Mouse (Mus musculus) small intestine, adult 2 months (tissue): ENCODE measurements around the gene Stk33. TPM values are rescaled to one million over a fixed set of nuclear protein-coding genes. Genes with fewer than 3 reads are reported as not detected.
A peak's percentile ranks its signal among the peaks of the same experiment; 100 is the strongest.

Experiments
- H3K27ac ChIP-seq: fragments of 200-500 bp; 2 replicates; pipeline ENCODE4 v1.5.1; 2012; ENCODE audit warnings: low read depth, low read length, control low read depth, inconsistent platforms; ENCODE audit not compliant: insufficient read depth
- H3K27me3 ChIP-seq: fragments of 200-500 bp; 2 replicates; pipeline ENCODE4 v1.6.1; 2012; ENCODE audit warnings: mild to moderate bottlenecking, moderate library complexity, low read length, inconsistent platforms; ENCODE audit not compliant: control insufficient read depth, insufficient read depth
- H3K36me3 ChIP-seq: fragments of 200-500 bp; 2 replicates; pipeline ENCODE4 v1.6.1; 2012; ENCODE audit warnings: mild to moderate bottlenecking, low read length, control low read depth, inconsistent platforms; ENCODE audit not compliant: control insufficient read depth, insufficient read depth
- H3K4me1 ChIP-seq: fragments of 200-500 bp; 2 replicates; pipeline ENCODE4 v1.6.1; 2012; ENCODE audit warnings: low read length, inconsistent platforms, mixed read lengths; ENCODE audit not compliant: control insufficient read depth, insufficient read depth, insufficient read length
- H3K4me3 ChIP-seq: fragments of 200-500 bp; 2 replicates; pipeline ENCODE4 v1.5.1; 2012; ENCODE audit warnings: low read depth, mild to moderate bottlenecking, control low read depth, inconsistent platforms, low read length, moderate library complexity
- CTCF ChIP-seq: fragments of 200-500 bp; IDR thresholded peaks from 2 replicates; pipeline ENCODE4 v1.5.1; 2012; ENCODE audit warnings: low read depth, mild to moderate bottlenecking, control low read depth, inconsistent platforms, low read length, moderate library complexity, mixed read lengths; ENCODE audit not compliant: insufficient replicate concordance, insufficient read length; ENCODE audit errors: extremely low read depth
- POLR2A ChIP-seq: fragments of 200-500 bp; IDR thresholded peaks from 2 replicates; pipeline ENCODE4 v1.6.1; 2012; ENCODE audit warnings: low read depth, mild to moderate bottlenecking, control low read depth, inconsistent platforms, low read length, moderate library complexity
- WGBS: fragments of 180-500 bp; shearing (Covaris S2); methylation state at CpG from one replicate; pipeline ENCODE4 v1.1.7; 2018; 5-methylcytosine and 5-hydroxymethylcytosine counted together
- polyA plus RNA-seq: library from polyadenylated mRNA; depleted of rRNA; stranded (reverse); fragments of >200 nt; gene quantifications from 2 replicates; pipeline ENCODE4 v1.2.3, GENCODE M21; 2012

Gene Stk33
- polyA plus RNA-seq, 1 experiment = not detected

DNA sequence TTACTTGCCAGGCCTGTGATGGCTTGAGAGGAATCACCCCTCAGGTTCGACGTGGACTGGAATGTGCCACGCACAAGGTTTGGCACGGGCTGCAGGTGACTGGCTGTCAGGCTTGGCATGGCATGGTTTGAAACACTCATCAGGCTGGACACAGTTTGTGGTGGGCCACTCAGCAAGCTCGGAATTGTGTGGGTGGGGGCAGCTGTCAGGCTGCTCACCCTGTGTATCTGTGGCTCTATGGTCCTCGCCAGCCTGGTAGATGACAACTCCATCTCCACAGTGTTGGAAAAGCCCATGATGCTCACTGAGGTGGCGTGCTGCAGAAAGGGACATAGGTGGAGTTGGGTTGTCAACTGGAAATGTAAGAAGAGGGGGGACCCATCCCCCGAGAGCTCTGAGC, 21.8 kb upstream of the Stk33 start:
- no peak overlapping the region for H3K4me3 ChIP-seq
- no peaks in the 10 kb centered on the region for H3K27me3 ChIP-seq
- TF ChIP-seq CTCF (no peak), POLR2A (no peak)
- H3K36me3 ChIP-seq = no peaks in the 10 kb centered on the region
- 90% methylated on average over 8 of the region's 8 CpGs for WGBS
- no peaks in the 10 kb centered on the region for H3K4me1 ChIP-seq
- no peak overlapping the region for H3K27ac ChIP-seq

DNA sequence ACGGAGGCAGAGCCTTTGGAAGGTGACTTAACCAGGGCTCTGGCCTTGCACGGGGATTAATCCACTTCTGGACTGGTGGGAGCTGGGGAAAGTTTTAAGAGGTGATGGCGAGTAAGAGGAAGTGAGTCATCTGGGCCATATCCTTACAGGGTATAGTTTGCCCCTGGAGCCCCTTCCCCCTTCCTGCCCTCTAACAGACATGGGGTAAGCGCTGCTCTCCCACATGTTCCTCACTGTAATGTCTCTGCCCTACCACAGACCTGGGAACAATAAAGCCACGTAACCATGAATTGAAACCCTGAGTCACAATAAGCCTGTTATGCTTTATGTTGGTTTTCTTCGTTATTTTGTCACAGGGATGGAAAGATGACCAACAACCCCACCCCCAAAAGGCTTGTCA, 17.7 kb upstream of the Stk33 start:
- Histone ChIP-seq H3K27ac (no peak overlapping the region), H3K36me3 (no peaks in the 10 kb centered on the region)
- 61% methylated on average over 6 of the region's 6 CpGs for WGBS

DNA sequence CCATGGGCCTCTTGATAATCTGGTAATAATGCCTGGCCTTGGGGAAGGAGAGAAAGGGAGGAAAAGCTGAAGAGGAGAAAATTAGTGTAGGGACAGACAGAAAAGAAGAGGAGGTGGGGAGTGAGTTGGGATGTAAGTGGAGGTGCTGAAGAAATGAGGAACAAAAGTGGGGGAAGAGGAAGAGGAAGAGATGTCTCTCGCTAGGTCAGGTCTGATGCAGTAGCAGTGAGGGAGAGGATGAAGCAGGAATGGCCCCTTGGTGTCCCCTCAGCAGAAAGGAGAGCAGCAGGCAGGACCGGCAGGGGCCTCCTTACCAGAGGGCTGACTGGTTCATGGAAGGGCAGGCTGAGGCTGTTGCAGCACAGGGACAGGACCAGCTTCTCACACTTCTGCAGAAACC, 16.9 kb upstream of the Stk33 start:
- 87% methylated on average over 2 of the region's 2 CpGs for WGBS
- Histone ChIP-seq H3K4me1 (peaks cover 2% of the 10 kb centered on the region; the same call in 1 of the 2 replicates), H3K27me3 (no peaks in the 10 kb centered on the region), H3K36me3 (no peaks in the 10 kb centered on the region), H3K4me3 (no peak overlapping the region), H3K27ac (no peak overlapping the region)
- no peak for TF ChIP-seq POLR2A
- no peak for TF ChIP-seq CTCF

More for the DNA sequence above, 17.7 kb upstream of the Stk33 start:
- TF ChIP-seq POLR2A (no peak), CTCF (no peak)
- H3K4me3 ChIP-seq = no peak overlapping the region
- H3K27me3 ChIP-seq = no peaks in the 10 kb centered on the region
- no peaks in the 10 kb centered on the region for H3K4me1 ChIP-seq

DNA sequence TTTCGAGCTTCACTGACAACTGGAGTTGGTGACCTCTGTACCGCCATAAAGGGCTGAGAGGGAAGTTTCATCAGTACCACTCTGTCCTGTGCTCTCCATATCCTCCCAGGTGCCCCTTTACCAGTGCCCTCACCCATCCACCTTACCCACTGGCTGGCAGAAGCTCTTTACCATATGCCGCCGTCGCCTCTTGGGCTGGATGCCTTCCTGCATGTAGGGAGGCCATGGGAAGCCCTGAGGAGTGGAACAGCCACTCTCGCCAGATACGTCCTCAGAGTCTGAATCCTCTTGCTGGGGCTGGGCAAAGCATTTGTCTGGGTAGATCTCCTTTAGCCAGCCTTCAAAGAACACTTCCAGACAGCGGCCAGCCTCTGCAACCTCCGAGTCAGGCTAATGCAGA, 16.0 kb upstream of the Stk33 start:
- H3K4me1 ChIP-seq = peaks cover 2% of the 10 kb centered on the region; the same call in 1 of the 2 replicates
- H3K27ac ChIP-seq = no peak overlapping the region
- no peaks in the 10 kb centered on the region for H3K36me3 ChIP-seq
- H3K4me3 ChIP-seq = no peak overlapping the region
- TF ChIP-seq POLR2A = no peak
- no peak for TF ChIP-seq CTCF
- H3K27me3 ChIP-seq = no peaks in the 10 kb centered on the region
- 79% methylated on average over 9 of the region's 9 CpGs for WGBS

DNA sequence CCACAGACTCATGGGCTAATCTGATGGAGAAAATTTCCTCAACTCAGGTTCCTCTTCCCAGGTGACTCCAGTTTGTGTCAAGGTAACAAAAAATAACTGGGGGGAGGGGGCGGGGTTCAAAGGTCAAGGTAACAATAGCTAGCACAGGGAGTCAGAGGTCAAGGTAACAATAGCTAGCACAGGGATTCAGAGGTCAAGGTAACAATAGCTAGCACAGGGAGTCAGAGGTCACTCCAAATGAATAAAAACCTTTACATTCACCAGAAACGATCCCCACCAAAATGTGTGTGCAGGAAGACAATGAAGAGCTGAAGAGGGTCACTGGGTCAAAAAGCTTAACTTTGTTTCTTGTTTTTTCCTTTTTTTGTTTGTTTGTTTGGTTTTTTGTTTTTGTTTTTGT, 9.2 kb upstream of the Stk33 start:
- H3K27me3 ChIP-seq = no peaks in the 10 kb centered on the region
- no peak overlapping the region for H3K4me3 ChIP-seq
- 79% methylated on average over 2 of the region's 2 CpGs for WGBS
- H3K4me1 ChIP-seq = peaks cover 2% of the 10 kb centered on the region; the same call in 1 of the 2 replicates
- TF ChIP-seq POLR2A (no peak), CTCF (no peak)
- H3K27ac ChIP-seq = no peak overlapping the region
- H3K36me3 ChIP-seq = no peaks in the 10 kb centered on the region

DNA sequence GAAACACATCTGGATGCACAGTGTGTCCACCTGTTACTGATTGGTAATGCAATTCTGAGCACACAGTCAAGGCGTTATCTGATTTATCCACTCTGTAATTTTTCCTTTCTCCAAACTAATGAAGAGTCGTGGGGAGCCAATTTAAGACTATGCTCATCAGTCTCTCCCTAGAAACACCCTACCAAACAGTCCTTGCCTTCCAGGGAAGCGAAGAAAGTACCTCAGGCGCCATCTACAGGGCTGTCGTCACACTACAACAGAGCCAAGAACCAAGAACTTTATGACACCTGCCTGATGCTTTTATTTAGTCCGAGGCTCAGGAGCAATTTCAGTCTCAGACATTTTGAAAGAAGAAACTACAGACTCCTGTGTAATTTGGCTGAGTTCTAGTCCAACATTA, 6.1 kb upstream of the Stk33 start:
- TF ChIP-seq POLR2A (no peak), CTCF (peak; percentile 43; the same call in 1 of the 2 replicates)
- Histone ChIP-seq H3K36me3 (no peaks in the 10 kb centered on the region), H3K4me3 (no peak overlapping the region), H3K27me3 (no peaks in the 10 kb centered on the region), H3K27ac (no peak overlapping the region), H3K4me1 (no peaks in the 10 kb centered on the region)
- WGBS = 10% methylated on average over 6 of the region's 6 CpGs

DNA sequence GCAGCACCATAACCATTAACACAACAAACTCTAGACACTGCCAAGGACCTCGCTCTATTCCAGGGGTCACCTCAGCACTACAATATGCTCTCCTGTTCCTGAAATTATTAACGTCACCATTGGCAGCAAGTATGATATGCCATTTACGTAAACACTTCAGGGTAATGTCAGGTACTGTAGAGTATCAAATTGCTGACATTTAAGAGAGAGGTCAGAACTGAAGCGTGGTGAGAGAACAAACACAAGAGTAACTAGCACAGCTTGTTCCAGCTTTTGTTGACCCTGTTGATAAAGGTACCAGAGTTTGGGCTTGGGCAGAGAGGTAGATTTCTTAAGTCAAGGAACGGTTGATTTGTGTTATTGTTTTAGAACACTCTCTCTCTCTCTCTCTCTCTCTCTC, 3.9 kb upstream of the Stk33 start:
- Histone ChIP-seq H3K27me3 (peaks cover 10% of the 10 kb centered on the region; the same call in 1 of the 2 replicates), H3K4me1 (peaks cover 6% of the 10 kb centered on the region), H3K27ac (no peak overlapping the region), H3K4me3 (no peak overlapping the region), H3K36me3 (no peaks in the 10 kb centered on the region)
- TF ChIP-seq CTCF = no peak
- no peak for TF ChIP-seq POLR2A
- 56% methylated on average over 5 of the region's 5 CpGs for WGBS
